8 mouse cellular contexts compared by ENCODE assay signal in genomic region chr17:33757231-33757630, GRCm38 (mm10). TPM values are rescaled to one million over a fixed set of nuclear protein-coding genes. Genes with fewer than 3 reads are reported as not detected.
A peak's percentile ranks its signal among the peaks of the same experiment; 100 is the strongest.
DNase-seq lines count a peak whose midpoint lies in the region; ATAC-seq lines count a peak whose summit lies in the region.

No protein-coding gene starts in this region.

- DNase-seq in midbrain, embryonic 10.5 days (ENCODE audit: low spot score), result no peak
- peak; percentile 49 for DNase-seq in lung, postnatal 25 days (ENCODE audit: low spot score)
- DNase-seq in frontal cortex, postnatal 10 days (ENCODE audit: low spot score in 2 of 2), result no peak
- DNase-seq in layer of hippocampus, adult 8-10 months (ENCODE audit: low spot score in 2 of 2), result no peak
- no peak for DNase-seq in yolk sac, embryonic 10.5 days (ENCODE audit: low spot score)

- H3K36me3 ChIP-seq in midbrain, embryonic 10.5 days, result peaks cover 47% of the 10 kb centered on the region
- H3K36me3 ChIP-seq in midbrain, embryonic 16.5 days (ENCODE audit: control insufficient read depth, insufficient read depth, low read length), result no peaks in the 10 kb centered on the region
- H3K36me3 ChIP-seq in embryonic facial prominence, embryonic 13.5 days, result 0 out of 2 replicates have a peak, but pooled peaks cover 11% of the 10 kb centered on the region
- H3K36me3 ChIP-seq in hindbrain, embryonic 13.5 days, result no peaks in the 10 kb centered on the region; the same call in 1 of the 2 replicates

- H3K4me1 ChIP-seq in midbrain, embryonic 10.5 days, result peaks cover 46% of the 10 kb centered on the region
- H3K4me1 ChIP-seq in midbrain, embryonic 16.5 days (ENCODE audit: control insufficient read depth, insufficient read depth, low read length), result peaks cover 59% of the 10 kb centered on the region
- H3K4me1 ChIP-seq in embryonic facial prominence, embryonic 13.5 days, result peaks cover 62% of the 10 kb centered on the region
- peaks cover 68% of the 10 kb centered on the region for H3K4me1 ChIP-seq in hindbrain, embryonic 13.5 days (replicated peaks)

- no peaks in the 10 kb centered on the region for H3K9me3 ChIP-seq in midbrain, embryonic 10.5 days (replicated peaks)
- no peaks in the 10 kb centered on the region for H3K9me3 ChIP-seq in midbrain, embryonic 16.5 days (replicated peaks; ENCODE audit: control insufficient read depth, low read length, poor library complexity, severe bottlenecking)
- H3K9me3 ChIP-seq in embryonic facial prominence, embryonic 13.5 days, result no peaks in the 10 kb centered on the region
- no peaks in the 10 kb centered on the region for H3K9me3 ChIP-seq in hindbrain, embryonic 13.5 days

- H3K27ac ChIP-seq in midbrain, embryonic 10.5 days (replicated peaks), result no peak overlapping the region; the same call in 1 of the 2 replicates
- no peak overlapping the region for H3K27ac ChIP-seq in midbrain, embryonic 16.5 days (ENCODE audit: low read length)
- H3K27ac ChIP-seq in embryonic facial prominence, embryonic 13.5 days, result no peak overlapping the region
- H3K27ac ChIP-seq in hindbrain, embryonic 13.5 days, result peak overlapping the region; percentile 40; the same call in 1 of the 2 replicates

- 86% methylated on average over 4 of the region's 4 CpGs for WGBS in midbrain, embryonic 10.5 days
- WGBS in midbrain, embryonic 16.5 days, result 79% methylated on average over 4 of the region's 4 CpGs
- 53% methylated on average over 4 of the region's 4 CpGs for WGBS in embryonic facial prominence, embryonic 13.5 days
- WGBS in hindbrain, embryonic 13.5 days, result 75% methylated on average over 4 of the region's 4 CpGs

- no peaks in the 10 kb centered on the region for H3K27me3 ChIP-seq in midbrain, embryonic 10.5 days (ENCODE audit: low read depth, poor library complexity, severe bottlenecking)
- no peaks in the 10 kb centered on the region for H3K27me3 ChIP-seq in midbrain, embryonic 16.5 days (ENCODE audit: control insufficient read depth, insufficient read depth, low read depth, low read length)
- no peaks in the 10 kb centered on the region for H3K27me3 ChIP-seq in embryonic facial prominence, embryonic 13.5 days
- no peaks in the 10 kb centered on the region for H3K27me3 ChIP-seq in hindbrain, embryonic 13.5 days

- H3K9ac ChIP-seq in midbrain, embryonic 16.5 days (ENCODE audit: low read depth, low read length), result no peak overlapping the region
- H3K9ac ChIP-seq in embryonic facial prominence, embryonic 13.5 days, result no peak overlapping the region
- peak overlapping the region; percentile 55 for H3K9ac ChIP-seq in hindbrain, embryonic 13.5 days

- no peak for ATAC-seq in midbrain, embryonic 16.5 days
- no peak for ATAC-seq in embryonic facial prominence, embryonic 13.5 days (ENCODE audit: insufficient number of reproducible peaks, insufficient read depth, low FRiP score, low TSS enrichment, low read depth)
- ATAC-seq in hindbrain, embryonic 13.5 days (ENCODE audit: low FRiP score), result no peak

- H3K4me3 ChIP-seq in midbrain, embryonic 10.5 days, result 0 out of 2 replicates have a peak overlapping the region, but pooled peaks have one; percentile 23
- no peak overlapping the region for H3K4me3 ChIP-seq in midbrain, embryonic 16.5 days (ENCODE audit: low read depth, low read length)
- no peak overlapping the region for H3K4me3 ChIP-seq in embryonic facial prominence, embryonic 13.5 days
- no peak overlapping the region for H3K4me3 ChIP-seq in hindbrain, embryonic 13.5 days

- no peak overlapping the region; the same call in 1 of the 2 replicates for H3K4me2 ChIP-seq in midbrain, embryonic 16.5 days (ENCODE audit: low read length)
- peak overlapping the region; percentile 80; the same call in 1 of the 2 replicates for H3K4me2 ChIP-seq in embryonic facial prominence, embryonic 13.5 days
- H3K4me2 ChIP-seq in hindbrain, embryonic 13.5 days, result peak overlapping the region; percentile 31; the same call in 1 of the 2 replicates

RNA-seq across cellular contexts. Expression of gene Rab11b, which starts 3.1 kb away (rescaled TPM):
- 363 and 422 TPM in 2 replicates for polyA plus RNA-seq in midbrain, embryonic 10.5 days (2016; fragmentation: Nextera tagmentation; extraction: Ambion mirVana)
- 503 and 519 TPM in 2 replicates for polyA plus RNA-seq in midbrain, embryonic 16.5 days (2015; fragmentation: Nextera tagmentation; extraction: Ambion mirVana)
- 324 and 385 TPM in 2 replicates for polyA plus RNA-seq in embryonic facial prominence, embryonic 13.5 days (2015; fragmentation: Nextera tagmentation; extraction: Ambion mirVana)
- 494 and 549 TPM in 2 replicates for polyA plus RNA-seq in hindbrain, embryonic 13.5 days (2015; fragmentation: Nextera tagmentation; extraction: Ambion mirVana)
- 100 to 1,000 TPM; 272 to 320 (median 292) TPM for total RNA-seq in layer of hippocampus, adult 8-10 months (2022)

RNA-seq across cellular contexts. Expression of gene Angptl4, which starts 24.4 kb away (rescaled TPM):
- 17.7 and 20.7 TPM in 2 replicates for polyA plus RNA-seq in midbrain, embryonic 10.5 days (2016; fragmentation: Nextera tagmentation; extraction: Ambion mirVana)
- 16.8 and 17.4 TPM in 2 replicates for polyA plus RNA-seq in midbrain, embryonic 16.5 days (2015; fragmentation: Nextera tagmentation; extraction: Ambion mirVana)
- polyA plus RNA-seq in embryonic facial prominence, embryonic 13.5 days (2015; fragmentation: Nextera tagmentation; extraction: Ambion mirVana), result 53.0 and 60.7 TPM in 2 replicates
- 23.5 and 24.7 TPM in 2 replicates for polyA plus RNA-seq in hindbrain, embryonic 13.5 days (2015; fragmentation: Nextera tagmentation; extraction: Ambion mirVana)
- 1 to 10 TPM; 1.7 to 3.0 (median 2.2) TPM for total RNA-seq in layer of hippocampus, adult 8-10 months (2022)

RNA-seq across cellular contexts. Expression of gene March2, which starts 38.8 kb away (rescaled TPM):
- 35.5 and 39.5 TPM in 2 replicates for polyA plus RNA-seq in midbrain, embryonic 10.5 days (2016; fragmentation: Nextera tagmentation; extraction: Ambion mirVana)
- 62.9 and 74.6 TPM in 2 replicates for polyA plus RNA-seq in midbrain, embryonic 16.5 days (2015; fragmentation: Nextera tagmentation; extraction: Ambion mirVana)
- polyA plus RNA-seq in embryonic facial prominence, embryonic 13.5 days (2015; fragmentation: Nextera tagmentation; extraction: Ambion mirVana), result 42.6 and 46.9 TPM in 2 replicates
- 68.4 and 69.1 TPM in 2 replicates for polyA plus RNA-seq in hindbrain, embryonic 13.5 days (2015; fragmentation: Nextera tagmentation; extraction: Ambion mirVana)
- 10 to 100 TPM; 73.7 to 87.2 (median 80.7) TPM for total RNA-seq in layer of hippocampus, adult 8-10 months (2022)

RNA-seq across cellular contexts. Expression of gene Kank3, which starts 53.1 kb away (rescaled TPM):
- 24.6 and 29.4 TPM in 2 replicates for polyA plus RNA-seq in midbrain, embryonic 10.5 days (2016; fragmentation: Nextera tagmentation; extraction: Ambion mirVana)
- polyA plus RNA-seq in midbrain, embryonic 16.5 days (2015; fragmentation: Nextera tagmentation; extraction: Ambion mirVana), result 49.0 and 52.6 TPM in 2 replicates
- polyA plus RNA-seq in embryonic facial prominence, embryonic 13.5 days (2015; fragmentation: Nextera tagmentation; extraction: Ambion mirVana), result 34.4 and 37.9 TPM in 2 replicates
- polyA plus RNA-seq in hindbrain, embryonic 13.5 days (2015; fragmentation: Nextera tagmentation; extraction: Ambion mirVana), result 37.4 and 40.5 TPM in 2 replicates
- 10 to 100 TPM; 26.9 to 41.2 (median 31.4) TPM for total RNA-seq in layer of hippocampus, adult 8-10 months (2022)
